Mouse (Mus musculus) liver, embryonic 16.5 days (tissue): ENCODE results near the gene Mrs2. TPM values are rescaled to one million over a fixed set of nuclear protein-coding genes. Genes with fewer than 3 reads are reported as not detected.

Experiments used
- ATAC-seq: fragments of 200-750 bp; cut with Nextera tagmentation; 2 replicates; pipeline ENCODE4 v1.8.0; 2017; ENCODE audit warnings: low read depth, mild to moderate bottlenecking, moderate number of reproducible peaks, moderate library complexity
- H3K27ac ChIP-seq: fragments of 300-500 bp; sonication (generic); 2 replicates; pipeline ENCODE4 v1.5.1; 2014; ENCODE audit warnings: mild to moderate bottlenecking, low read length
- H3K27me3 ChIP-seq: fragments of 300-500 bp; sonication (generic); 2 replicates; pipeline ENCODE4 v1.6.1; 2014; ENCODE audit warnings: low read depth, low read length, mixed read lengths; ENCODE audit not compliant: control insufficient read depth, insufficient read depth
- H3K36me3 ChIP-seq: fragments of 300-500 bp; sonication (generic); 2 replicates; pipeline ENCODE4 v1.6.1; 2014; ENCODE audit warnings: mild to moderate bottlenecking; ENCODE audit not compliant: control insufficient read depth, insufficient read depth
- H3K4me1 ChIP-seq: fragments of 300-500 bp; sonication (generic); 2 replicates; pipeline ENCODE4 v1.6.1; 2014; ENCODE audit warnings: low read depth, low read length, mixed read lengths; ENCODE audit not compliant: control insufficient read depth
- H3K4me2 ChIP-seq: fragments of 300-500 bp; sonication (generic); 2 replicates; pipeline ENCODE4 v1.6.1; 2014; ENCODE audit warnings: low read depth, low read length, mixed read lengths
- H3K4me3 ChIP-seq: fragments of 300-500 bp; sonication (generic); 2 replicates; pipeline ENCODE4 v1.5.1; 2014; ENCODE audit warnings: low read depth, mild to moderate bottlenecking, low read length
- H3K9ac ChIP-seq: fragments of 300-500 bp; sonication (generic); 2 replicates; pipeline ENCODE4 v1.6.1; 2014; ENCODE audit warnings: low read depth, low read length
- H3K9me3 ChIP-seq: fragments of 300-500 bp; sonication (generic); replicated peaks from 2 replicates; pipeline ENCODE4 v1.6.1; 2016; ENCODE audit warnings: low read length; ENCODE audit not compliant: control insufficient read depth
- WGBS: fragments of 180-500 bp; shearing (Covaris S2); extraction: QIAGEN DNeasy Blood & Tissue Kit; methylation state at CpG from one replicate; pipeline ENCODE4 v1.1.7; 2014; ENCODE audit not compliant: insufficient replicate concordance; 5-methylcytosine and 5-hydroxymethylcytosine counted together
- polyA plus RNA-seq: library from polyadenylated mRNA; unstranded; fragments of >200 nt; fragmentation: Nextera tagmentation; extraction: Ambion mirVana; gene quantifications from 2 replicates; pipeline ENCODE4 v1.2.1, GENCODE M21; 2015

The Mrs2 gene
- polyA plus RNA-seq, 1 experiment from 2014 or later = 5.7 TPM

GRCm38 (mm10) chr13:24945567-24945966, 74.6 kb downstream of the Mrs2 start:
- no peak for ATAC-seq
- H3K4me2 ChIP-seq = 0 out of 2 replicates have a peak overlapping the region, but pooled peaks have one; percentile 10
- WGBS = 36% methylated on average over 4 of the region's 4 CpGs
- H3K9ac ChIP-seq = no peak overlapping the region
- H3K4me3 ChIP-seq = peak overlapping the region; percentile 24; the same call in 1 of the 2 replicates
- H3K27me3 ChIP-seq = no peaks in the 10 kb centered on the region; the same call in 1 of the 2 replicates
- H3K9me3 ChIP-seq = no peaks in the 10 kb centered on the region
- no peaks in the 10 kb centered on the region; the same call in 1 of the 2 replicates for H3K4me1 ChIP-seq
- 0 out of 2 replicates have a peak overlapping the region, but pooled peaks have one; percentile 41 for H3K27ac ChIP-seq
- no peaks in the 10 kb centered on the region for H3K36me3 ChIP-seq

GRCm38 (mm10) chr13:24943303-24943702, 76.9 kb downstream of the Mrs2 start:
- WGBS = 45% methylated on average over 8 of the region's 8 CpGs
- H3K36me3 ChIP-seq = no peaks in the 10 kb centered on the region
- no peaks in the 10 kb centered on the region for H3K4me1 ChIP-seq
- peak overlapping the region; percentile 44 for H3K4me2 ChIP-seq
- peak overlapping the region; percentile 24; the same call in 1 of the 2 replicates for H3K9ac ChIP-seq
- H3K27me3 ChIP-seq = peaks cover 5% of the 10 kb centered on the region
- ATAC-seq = peak; percentile 44; the same call in 1 of the 2 replicates
- peak overlapping the region; percentile 75 for H3K27ac ChIP-seq
- H3K4me3 ChIP-seq = peak overlapping the region; percentile 35
- H3K9me3 ChIP-seq = no peaks in the 10 kb centered on the region

GRCm38 (mm10) chr13:24942512-24943282, 77.5 kb downstream of the Mrs2 start, which contains the start of gene Gpld1:
Gene Gpld1 (plus strand): TSS chr13:24943152.
- H3K4me3 ChIP-seq = peak within 1 kb of the TSS; percentile 35
- peak within 1 kb of the TSS; percentile 75 for H3K27ac ChIP-seq
- H3K36me3 ChIP-seq = no peaks in the 10 kb centered on the region
- H3K9me3 ChIP-seq = no peaks in the 10 kb centered on the region
- ATAC-seq = peak; percentile 42; the same call in 1 of the 2 replicates
- WGBS = 44% methylated on average over 17 of the region's 17 CpGs
- H3K9ac ChIP-seq = peak within 1 kb of the TSS; percentile 24; the same call in 1 of the 2 replicates
- H3K27me3 ChIP-seq = peaks cover 11% of the 10 kb centered on the region
- peak within 1 kb of the TSS; percentile 46 for H3K4me2 ChIP-seq
- no peaks in the 10 kb centered on the region for H3K4me1 ChIP-seq

GRCm38 (mm10) chr13:24939472-24939871, 80.7 kb downstream of the Mrs2 start:
- Histone ChIP-seq H3K9me3 (no peaks in the 10 kb centered on the region), H3K4me1 (no peaks in the 10 kb centered on the region), H3K4me3 (no peak overlapping the region), H3K36me3 (no peaks in the 10 kb centered on the region), H3K27ac (no peak overlapping the region), H3K27me3 (peaks cover 28% of the 10 kb centered on the region), H3K9ac (no peak overlapping the region), H3K4me2 (no peak overlapping the region)
- WGBS = 72% methylated on average over 9 of the region's 9 CpGs
- no peak for ATAC-seq

- Histone ChIP-seq H3K27ac (no peak overlapping the region), H3K27me3 (peaks cover 28% of the 10 kb centered on the region), H3K9ac (no peak overlapping the region), H3K4me1 (no peaks in the 10 kb centered on the region), H3K36me3 (no peaks in the 10 kb centered on the region), H3K9me3 (no peaks in the 10 kb centered on the region), H3K4me2 (no peak overlapping the region), H3K4me3 (no peak overlapping the region)
- ATAC-seq = no peak
- 10% methylated on average over 9 of the region's 9 CpGs for WGBS
Measured at GRCm38 (mm10) chr13:24938683-24939082, 81.5 kb downstream of the Mrs2 start.

GRCm38 (mm10) chr13:24937839-24938166, 82.4 kb downstream of the Mrs2 start:
- H3K9ac ChIP-seq = peak overlapping the region; percentile 69; the same call in 1 of the 2 replicates
- H3K4me1 ChIP-seq = no peaks in the 10 kb centered on the region
- ATAC-seq = peak; percentile 13; the same call in 1 of the 2 replicates
- H3K4me2 ChIP-seq = peak overlapping the region; percentile 61
- H3K27me3 ChIP-seq = peaks cover 28% of the 10 kb centered on the region
- H3K9me3 ChIP-seq = no peaks in the 10 kb centered on the region
- H3K36me3 ChIP-seq = no peaks in the 10 kb centered on the region
- H3K4me3 ChIP-seq = peak overlapping the region; percentile 69
- WGBS = 15% methylated on average over 12 of the region's 12 CpGs
- no peak overlapping the region for H3K27ac ChIP-seq

Other genes starting within 250 kb of the Mrs2 start
- 7.6 and 8.9 TPM in 2 replicates for gene BC005537, start 218.7 kb downstream of the Mrs2 start, polyA plus RNA-seq
- 56.0 and 56.9 TPM in 2 replicates for gene Acot13, start 188.8 kb downstream of the Mrs2 start, polyA plus RNA-seq
- 19.6 and 22.3 TPM in 2 replicates for gene Tdp2, start 188.7 kb downstream of the Mrs2 start, polyA plus RNA-seq
- 0.12 and 0.27 TPM in 2 replicates for gene D130043K22Rik, start 175.2 kb downstream of the Mrs2 start, polyA plus RNA-seq
- 3.7 and 4.3 TPM in 2 replicates for gene Aldh5a1, start 82.7 kb downstream of the Mrs2 start, polyA plus RNA-seq
- 20.5 and 24.5 TPM in 2 replicates for gene Gpld1, start 77.2 kb downstream of the Mrs2 start, polyA plus RNA-seq
- gene Dcdc2a, start 35.6 kb upstream of the Mrs2 start, polyA plus RNA-seq = 0.51 TPM in 2 replicates